Mouse (Mus musculus) liver, adult (tissue): ENCODE results near the gene Ntn3.

ENCODE experiments used
- GATA4 ChIP-seq: IDR thresholded peaks from 2 replicates; pipeline ENCODE4 v1.6.1; 2014; ENCODE audit warnings: mild to moderate bottlenecking, low read length; ENCODE audit not compliant: insufficient replicate concordance

Ntn3 gene

GRCm38 (mm10) chr17:24203611-24204534 is 5.5 kb downstream of the Ntn3 start:
- TF ChIP-seq GATA4: no peak

GRCm38 (mm10) chr17:24203068-24203467 is 6.3 kb downstream of the Ntn3 start:
- no peak for TF ChIP-seq GATA4

GRCm38 (mm10) chr17:24201092-24201491 is 8.2 kb downstream of the Ntn3 start:
- no peak for TF ChIP-seq GATA4

GRCm38 (mm10) chr17:24199741-24200140 is 9.6 kb downstream of the Ntn3 start:
- no peak for TF ChIP-seq GATA4

GRCm38 (mm10) chr17:24199252-24199651 is 10.1 kb downstream of the Ntn3 start:
- no peak for TF ChIP-seq GATA4

GRCm38 (mm10) chr17:24197032-24197824 is 12.1 kb downstream of the Ntn3 start:
- no peak for TF ChIP-seq GATA4

- TF ChIP-seq GATA4: no peak
Measured at GRCm38 (mm10) chr17:24195349-24195748, 14.0 kb downstream of the Ntn3 start.

- TF ChIP-seq GATA4: no peak
Measured at GRCm38 (mm10) chr17:24193769-24194168, 15.6 kb downstream of the Ntn3 start.

- no peak for TF ChIP-seq GATA4
Measured at GRCm38 (mm10) chr17:24193268-24193667, 16.1 kb downstream of the Ntn3 start.

GRCm38 (mm10) chr17:24192848-24193247 is 16.5 kb downstream of the Ntn3 start:
- no peak for TF ChIP-seq GATA4

GRCm38 (mm10) chr17:24191481-24191880 is 17.9 kb downstream of the Ntn3 start:
- TF ChIP-seq GATA4: no peak

GRCm38 (mm10) chr17:24190934-24191333 is 18.4 kb downstream of the Ntn3 start:
- no peak for TF ChIP-seq GATA4

- no peak for TF ChIP-seq GATA4
Measured at GRCm38 (mm10) chr17:24174259-24174658, 35.1 kb downstream of the Ntn3 start.

GRCm38 (mm10) chr17:24173423-24173822 is 35.9 kb downstream of the Ntn3 start:
- no peak for TF ChIP-seq GATA4

- no peak for TF ChIP-seq GATA4
Measured at GRCm38 (mm10) chr17:24171738-24172137, 37.6 kb downstream of the Ntn3 start.

GRCm38 (mm10) chr17:24170729-24171128 is 38.6 kb downstream of the Ntn3 start:
- TF ChIP-seq GATA4: peak; percentile 61; the same call in 1 of the 2 replicates
